Mouse (Mus musculus) forebrain, embryonic 11.5 days (tissue): ENCODE measurements around the gene Ifnab. TPM values are rescaled to one million over a fixed set of nuclear protein-coding genes. Genes with fewer than 3 reads are reported as not detected.

ENCODE experiments used
- ATAC-seq: fragments of 200-750 bp; cut with Nextera tagmentation; replicated peaks from 2 replicates; pipeline ENCODE4 v1.8.0; 2017; ENCODE audit warnings: moderate TSS enrichment; ENCODE audit not compliant: low FRiP score
- DNase-seq: peaks from one replicate; pipeline ENCODE4 v3.0.0-alpha.2; 2017; ENCODE audit warnings: low spot score
- H3K27ac ChIP-seq: fragments of 300-500 bp; sonication (generic); 2 replicates; pipeline ENCODE4 v1.5.1; 2014; ENCODE audit warnings: low read depth, low read length
- H3K27me3 ChIP-seq: fragments of 300-500 bp; sonication (generic); 2 replicates; pipeline ENCODE4 v1.6.1; 2014; ENCODE audit warnings: mild to moderate bottlenecking, low read length, mixed read lengths; ENCODE audit not compliant: control insufficient read depth, insufficient read depth
- H3K36me3 ChIP-seq: fragments of 300-500 bp; sonication (generic); 2 replicates; pipeline ENCODE4 v1.6.1; 2014; ENCODE audit warnings: mild to moderate bottlenecking, low read length, moderate library complexity, mixed read lengths; ENCODE audit not compliant: control insufficient read depth, insufficient read depth
- H3K4me1 ChIP-seq: fragments of 300-500 bp; sonication (generic); replicated peaks from 2 replicates; pipeline ENCODE4 v1.6.1; 2014; ENCODE audit warnings: low read length, mixed read lengths; ENCODE audit not compliant: control insufficient read depth, insufficient read depth
- H3K4me2 ChIP-seq: fragments of 300-500 bp; sonication (generic); 2 replicates; pipeline ENCODE4 v1.6.1; 2014; ENCODE audit warnings: low read depth, mild to moderate bottlenecking, low read length, moderate library complexity, mixed read lengths; ENCODE audit not compliant: severe bottlenecking
- H3K4me3 ChIP-seq: fragments of 300-500 bp; sonication (generic); 2 replicates; pipeline ENCODE4 v1.5.1; 2014; ENCODE audit warnings: low read depth, low read length
- H3K9ac ChIP-seq: fragments of 300-500 bp; sonication (generic); 2 replicates; pipeline ENCODE4 v1.6.1; 2014; ENCODE audit warnings: low read length
- H3K9me3 ChIP-seq: fragments of 300-500 bp; sonication (generic); 2 replicates; pipeline ENCODE4 v1.6.1; 2016; ENCODE audit warnings: low read length, mixed read lengths; ENCODE audit not compliant: control insufficient read depth
- WGBS: fragments of 180-500 bp; shearing (Covaris S2); extraction: QIAGEN DNeasy Blood & Tissue Kit; methylation state at CpG from one replicate; pipeline ENCODE4 v1.1.7; 2014; 5-methylcytosine and 5-hydroxymethylcytosine counted together
- polyA plus RNA-seq: library from polyadenylated mRNA; unstranded; fragments of >200 nt; fragmentation: Nextera tagmentation; extraction: Ambion mirVana; gene quantifications from 2 replicates; pipeline ENCODE4 v1.2.1, GENCODE M21; 2014

Gene Ifnab
- polyA plus RNA-seq, 1 experiment from 2014 or later = not detected

DNA sequence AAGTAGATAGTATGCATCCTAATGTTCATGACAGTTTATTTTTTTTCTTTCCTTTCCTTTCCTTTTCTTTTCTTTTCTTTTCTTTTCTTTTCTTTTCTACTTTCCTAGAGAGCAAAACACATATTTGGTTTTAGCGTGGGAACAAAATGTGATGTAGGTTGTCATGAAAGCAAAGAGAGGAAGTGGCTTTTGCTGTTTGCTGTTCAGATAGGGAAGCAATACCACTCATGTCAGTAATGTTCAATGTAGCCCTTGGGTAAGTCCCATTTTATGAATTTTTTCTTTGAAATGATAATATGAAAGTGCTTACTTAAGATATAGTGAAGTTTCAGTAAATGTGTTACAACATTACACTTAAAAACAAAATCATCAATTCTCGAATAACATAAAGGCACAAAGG, 2.2 kb upstream of the Ifnab start:
- no peaks in the 10 kb centered on the region for H3K4me1 ChIP-seq
- H3K27me3 ChIP-seq = no peaks in the 10 kb centered on the region
- H3K9ac ChIP-seq = no peak overlapping the region
- H3K4me2 ChIP-seq = no peak overlapping the region
- no peaks in the 10 kb centered on the region for H3K36me3 ChIP-seq
- no peak overlapping the region for H3K27ac ChIP-seq
- H3K4me3 ChIP-seq = no peak overlapping the region
- 88% methylated on average over 2 of the region's 2 CpGs for WGBS
- H3K9me3 ChIP-seq = no peaks in the 10 kb centered on the region
- ATAC-seq (no peak), DNase-seq (no peak)

GRCm38 (mm10) chr4:88692537-88692936, 1.4 kb upstream of the Ifnab start:
- no peaks in the 10 kb centered on the region for H3K4me1 ChIP-seq
- DNase-seq = no peak
- WGBS = 90% methylated on average over 1 of the region's 1 CpGs
- no peak overlapping the region for H3K4me3 ChIP-seq
- no peak overlapping the region for H3K9ac ChIP-seq
- H3K27ac ChIP-seq = no peak overlapping the region
- no peak overlapping the region for H3K4me2 ChIP-seq
- H3K9me3 ChIP-seq = no peaks in the 10 kb centered on the region
- no peaks in the 10 kb centered on the region for H3K27me3 ChIP-seq
- ATAC-seq = no peak
- no peaks in the 10 kb centered on the region for H3K36me3 ChIP-seq

- no peak within 1 kb of the TSS for H3K27ac ChIP-seq
- H3K9ac ChIP-seq = no peak within 1 kb of the TSS
- H3K27me3 ChIP-seq = no peaks in the 10 kb centered on the region
- no peak within 1 kb of the TSS for H3K4me2 ChIP-seq
- H3K4me1 ChIP-seq = no peaks in the 10 kb centered on the region
- H3K4me3 ChIP-seq = no peak within 1 kb of the TSS
- no peaks in the 10 kb centered on the region for H3K9me3 ChIP-seq
- DNase-seq (no peak), ATAC-seq (no peak)
- H3K36me3 ChIP-seq = no peaks in the 10 kb centered on the region
- WGBS = 93% methylated on average over 1 of the region's 1 CpGs
Observed at GRCm38 (mm10) chr4:88683812-88684211, 7.3 kb downstream of the Ifnab start, which contains the start of gene Ifna2. Ifna2 (minus strand) TSS chr4:88683912.

GRCm38 (mm10) chr4:88681353-88681752, 9.8 kb downstream of the Ifnab start:
- Histone ChIP-seq H3K9ac (no peak overlapping the region), H3K4me1 (no peaks in the 10 kb centered on the region), H3K27me3 (no peaks in the 10 kb centered on the region), H3K4me3 (no peak overlapping the region), H3K36me3 (no peaks in the 10 kb centered on the region), H3K27ac (no peak overlapping the region), H3K9me3 (no peaks in the 10 kb centered on the region), H3K4me2 (no peak overlapping the region)
- ATAC-seq (no peak), DNase-seq (no peak)
- WGBS = 80% methylated on average over 3 of the region's 3 CpGs

GRCm38 (mm10) chr4:88680362-88680761, 10.8 kb downstream of the Ifnab start:
- Histone ChIP-seq H3K9me3 (no peaks in the 10 kb centered on the region), H3K27ac (no peak overlapping the region), H3K4me3 (no peak overlapping the region), H3K4me2 (no peak overlapping the region), H3K27me3 (no peaks in the 10 kb centered on the region), H3K4me1 (no peaks in the 10 kb centered on the region), H3K36me3 (no peaks in the 10 kb centered on the region), H3K9ac (no peak overlapping the region)
- no peak for ATAC-seq
- WGBS = 54% methylated on average over 8 of the region's 8 CpGs
- no peak for DNase-seq

- Histone ChIP-seq H3K9ac (no peak within 1 kb of the TSS), H3K4me1 (no peaks in the 10 kb centered on the region), H3K4me3 (no peak within 1 kb of the TSS), H3K9me3 (no peaks in the 10 kb centered on the region), H3K4me2 (no peak within 1 kb of the TSS), H3K36me3 (no peaks in the 10 kb centered on the region), H3K27ac (no peak within 1 kb of the TSS), H3K27me3 (no peaks in the 10 kb centered on the region)
- ATAC-seq (no peak), DNase-seq (no peak)
- WGBS = 82% methylated on average over 1 of the region's 1 CpGs
Observed at GRCm38 (mm10) chr4:88676824-88677223, 14.3 kb downstream of the Ifnab start, which contains the start of gene Ifna16. Ifna16 (minus strand) TSS chr4:88676924.

- 68% methylated on average over 1 of the region's 1 CpGs for whole genome bisulfite sequencing
- H3K27me3 ChIP-seq = no peaks in the 10 kb centered on the region
- no peak overlapping the region for H3K9ac ChIP-seq
- no peaks in the 10 kb centered on the region for H3K4me1 ChIP-seq
- H3K4me2 ChIP-seq = no peak overlapping the region
- no peak overlapping the region for H3K27ac ChIP-seq
- no peaks in the 10 kb centered on the region for H3K9me3 ChIP-seq
- no peaks in the 10 kb centered on the region for H3K36me3 ChIP-seq
- no peak for DNase-seq
- H3K4me3 ChIP-seq = no peak overlapping the region
- ATAC-seq = no peak
Observed at GRCm38 (mm10) chr4:88655461-88655860, 35.7 kb downstream of the Ifnab start.

GRCm38 (mm10) chr4:88653644-88654043, 37.5 kb downstream of the Ifnab start:
- H3K9ac ChIP-seq = no peak overlapping the region
- no peak overlapping the region for H3K27ac ChIP-seq
- no peaks in the 10 kb centered on the region for H3K4me1 ChIP-seq
- no peaks in the 10 kb centered on the region for H3K36me3 ChIP-seq
- DNase-seq (no peak), ATAC-seq (no peak)
- H3K4me3 ChIP-seq = no peak overlapping the region
- no peaks in the 10 kb centered on the region for H3K9me3 ChIP-seq
- H3K27me3 ChIP-seq = no peaks in the 10 kb centered on the region
- WGBS = 69% methylated on average over 3 of the region's 3 CpGs
- H3K4me2 ChIP-seq = no peak overlapping the region

GRCm38 (mm10) chr4:88644359-88644758, 46.8 kb downstream of the Ifnab start, which contains the start of gene Ifna13:
Ifna13 (minus strand) TSS chr4:88644459.
- Histone ChIP-seq H3K36me3 (no peaks in the 10 kb centered on the region), H3K27ac (no peak within 1 kb of the TSS), H3K9ac (no peak within 1 kb of the TSS), H3K4me3 (no peak within 1 kb of the TSS), H3K4me2 (no peak within 1 kb of the TSS), H3K9me3 (no peaks in the 10 kb centered on the region), H3K4me1 (no peaks in the 10 kb centered on the region), H3K27me3 (no peaks in the 10 kb centered on the region)
- no peak for ATAC-seq
- WGBS = 46% methylated on average over 2 of the region's 2 CpGs
- DNase-seq = no peak
